Mouse (Mus musculus) C2C12 (cell line): ENCODE results near the gene Mitd1.

Source experiments
- CTCF ChIP-seq: IDR thresholded peaks from one replicate; pipeline ENCODE4 v1.5.1; 2011; ENCODE audit not compliant: control insufficient read depth, insufficient read depth, insufficient read length
- MAX ChIP-seq: IDR thresholded peaks from one replicate; pipeline ENCODE4 v1.6.1; 2011; ENCODE audit warnings: mild to moderate bottlenecking, control low read depth
- MYOD1 ChIP-seq: IDR thresholded peaks from one replicate; pipeline ENCODE4 v1.6.1; 2011; ENCODE audit warnings: low read depth; ENCODE audit not compliant: control insufficient read depth, insufficient read length
- USF1 ChIP-seq: IDR thresholded peaks from one replicate; pipeline ENCODE4 v1.6.1; 2011; ENCODE audit warnings: low read depth, mild to moderate bottlenecking, control low read depth, moderate library complexity

DNA sequence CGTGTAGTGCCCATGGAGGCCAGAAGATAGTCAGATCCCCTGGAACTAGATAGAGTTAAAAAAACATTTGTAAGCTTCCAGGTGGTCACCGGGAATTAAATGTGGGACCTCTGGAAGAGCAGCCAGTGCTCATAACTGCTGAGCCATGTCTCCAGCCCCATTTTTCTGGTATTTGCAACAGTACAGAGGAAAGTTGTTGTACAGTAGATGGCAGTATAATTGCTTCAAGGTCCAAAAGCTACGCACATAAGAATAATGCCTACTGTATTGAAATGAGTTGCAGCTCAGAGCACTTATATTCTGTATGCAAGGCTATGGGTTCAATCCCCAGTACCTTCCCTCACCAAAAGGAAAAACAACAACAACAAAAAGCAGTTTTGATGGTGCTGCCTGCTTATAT is 1.2 kb upstream of the Mitd1 start:
- TF ChIP-seq CTCF (no peak), MYOD1 (no peak), USF1 (no peak), MAX (no peak)
